20 mouse cellular contexts compared by ENCODE assay signal in the genomic region with DNA sequence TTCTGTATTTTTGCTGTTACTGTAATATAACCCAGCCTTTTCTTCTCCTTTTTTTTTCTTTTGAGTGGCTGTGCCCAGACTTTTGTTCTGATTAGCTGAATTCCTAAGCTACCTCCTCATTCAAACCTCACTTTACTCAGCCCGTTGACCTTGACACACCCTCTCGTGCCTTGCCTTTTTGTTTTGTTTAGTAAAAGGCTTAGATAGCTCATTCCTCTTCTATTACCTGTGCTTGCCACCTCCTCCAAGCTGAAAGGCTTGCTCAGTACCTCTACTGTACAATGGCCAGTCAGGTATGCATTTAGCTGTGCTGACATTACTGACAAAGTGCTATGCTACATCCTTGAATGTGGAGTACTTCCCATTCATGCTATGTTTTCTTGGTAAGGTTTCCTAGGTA.
DNase-seq lines count a peak whose midpoint lies in the region; ATAC-seq and TF ChIP-seq lines count a peak whose summit lies in the region.
"Had no signal": no experiment of that assay in that cellular context is flagged by ENCODE, and none has a peak within 500 bp of the region (broad histone marks: within the 10 kb centered on the region; RNA-seq: fewer than 3 reads in every experiment).

No protein-coding gene starts in this region.

- no peak overlapping the region for H3K4me2 ChIP-seq in stomach, embryonic 16.5 days (ENCODE audit: low read depth, low read length)
- H3K4me2 ChIP-seq: embryonic facial prominence, embryonic 15.5 days; forebrain, embryonic 15.5 days; hindbrain, embryonic 12.5 days had no signal

- DNase-seq in lung, postnatal 36 days, result peak; percentile 0
- DNase-seq in lung, adult 2 months, result no peak
- DNase-seq in R1 (ENCODE audit: low read depth, low spot score), result peak; percentile 93
- DNase-seq in kidney, postnatal 25 days, result no peak
- no peak for DNase-seq in cerebellum, adult 18-20 months
- DNase-seq: adrenal gland, postnatal 14 days; cerebellum, adult 11-12 months; cerebellum, adult 9-11 months; cerebellum, postnatal 36 days; heart, adult 18-20 months; heart, postnatal 10 days; heart, postnatal 4 days had no signal

- no peak overlapping the region for H3K27ac ChIP-seq in stomach, embryonic 16.5 days (ENCODE audit: low read length)
- H3K27ac ChIP-seq: forebrain, embryonic 15.5 days; heart, embryonic 10.5 days; hindbrain, embryonic 12.5 days had no signal

- no peak overlapping the region for H3K4me3 ChIP-seq in lung, adult 2 months (replicated peaks; ENCODE audit: extremely low read depth, low read depth, low read length)
- no peak overlapping the region for H3K4me3 ChIP-seq in stomach, embryonic 16.5 days (replicated peaks; ENCODE audit: low read length)
- H3K4me3 ChIP-seq: embryonic facial prominence, embryonic 15.5 days; erythroblast, embryonic 14.5 days; forebrain, embryonic 15.5 days; heart, embryonic 10.5 days; hindbrain, embryonic 12.5 days had no signal

- ATAC-seq in stomach, embryonic 16.5 days (ENCODE audit: insufficient read depth, low FRiP score), result peak; percentile 71; the same call in 1 of the 2 replicates
- ATAC-seq: activated CD4-positive, CD25-positive, alpha-beta regulatory T cell, adult 4 months; forebrain, embryonic 15.5 days; hindbrain, embryonic 16.5 days had no signal

- H3K9ac ChIP-seq in stomach, embryonic 16.5 days (ENCODE audit: low read length), result no peak overlapping the region
- H3K9ac ChIP-seq: embryonic facial prominence, embryonic 15.5 days; forebrain, embryonic 15.5 days; hindbrain, embryonic 12.5 days had no signal

- WGBS in lung, adult 2 months, result 44% methylated on average over 2 of the region's 2 CpGs
- WGBS in stomach, embryonic 16.5 days, result 35% methylated on average over 2 of the region's 2 CpGs

- no peaks in the 10 kb centered on the region for H3K4me1 ChIP-seq in lung, adult 2 months (ENCODE audit: control insufficient read depth, insufficient read depth, low read length)
- no peaks in the 10 kb centered on the region for H3K4me1 ChIP-seq in stomach, embryonic 16.5 days (ENCODE audit: control insufficient read depth, insufficient read depth, low read length)
- H3K4me1 ChIP-seq: forebrain, embryonic 15.5 days; heart, embryonic 10.5 days; hindbrain, embryonic 12.5 days had no signal

- no peaks in the 10 kb centered on the region for H3K36me3 ChIP-seq in stomach, embryonic 16.5 days (ENCODE audit: control insufficient read depth, insufficient read depth, low read length)
- H3K36me3 ChIP-seq: embryonic facial prominence, embryonic 15.5 days; forebrain, embryonic 15.5 days; heart, embryonic 10.5 days; hindbrain, embryonic 12.5 days had no signal

- no peak for TF ChIP-seq CTCF in lung, adult 2 months (IDR thresholded peaks at IDR 0.05; ENCODE audit: insufficient read depth, low read length)

- H3K27me3 ChIP-seq in stomach, embryonic 16.5 days (ENCODE audit: control insufficient read depth, insufficient read depth, low read length), result no peaks in the 10 kb centered on the region
- H3K27me3 ChIP-seq: embryonic facial prominence, embryonic 15.5 days; forebrain, embryonic 15.5 days; hindbrain, embryonic 12.5 days had no signal

- H3K9me3 ChIP-seq in stomach, embryonic 16.5 days (replicated peaks; ENCODE audit: control insufficient read depth, low read length), result no peaks in the 10 kb centered on the region
- H3K9me3 ChIP-seq: embryonic facial prominence, embryonic 15.5 days; forebrain, embryonic 15.5 days; heart, embryonic 10.5 days; hindbrain, embryonic 12.5 days had no signal

- no peak for TF ChIP-seq POLR2A in lung, adult 2 months (IDR thresholded peaks at IDR 0.05; ENCODE audit: borderline replicate concordance, extremely low read depth, low read depth, low read length)

Comparison
In these comparisons a context has a peak if more than half of its experiments do, and no peak if none do; other contexts are left out.
1. DNase-seq: peak in lung, postnatal 36 days (single experiment) and R1 (single experiment); none in lung, adult 2 months (single experiment), kidney, postnatal 25 days (0 of 2) and cerebellum, adult 18-20 months (0 of 2).